8 mouse cellular contexts compared by ENCODE assay signal in the genomic region with DNA sequence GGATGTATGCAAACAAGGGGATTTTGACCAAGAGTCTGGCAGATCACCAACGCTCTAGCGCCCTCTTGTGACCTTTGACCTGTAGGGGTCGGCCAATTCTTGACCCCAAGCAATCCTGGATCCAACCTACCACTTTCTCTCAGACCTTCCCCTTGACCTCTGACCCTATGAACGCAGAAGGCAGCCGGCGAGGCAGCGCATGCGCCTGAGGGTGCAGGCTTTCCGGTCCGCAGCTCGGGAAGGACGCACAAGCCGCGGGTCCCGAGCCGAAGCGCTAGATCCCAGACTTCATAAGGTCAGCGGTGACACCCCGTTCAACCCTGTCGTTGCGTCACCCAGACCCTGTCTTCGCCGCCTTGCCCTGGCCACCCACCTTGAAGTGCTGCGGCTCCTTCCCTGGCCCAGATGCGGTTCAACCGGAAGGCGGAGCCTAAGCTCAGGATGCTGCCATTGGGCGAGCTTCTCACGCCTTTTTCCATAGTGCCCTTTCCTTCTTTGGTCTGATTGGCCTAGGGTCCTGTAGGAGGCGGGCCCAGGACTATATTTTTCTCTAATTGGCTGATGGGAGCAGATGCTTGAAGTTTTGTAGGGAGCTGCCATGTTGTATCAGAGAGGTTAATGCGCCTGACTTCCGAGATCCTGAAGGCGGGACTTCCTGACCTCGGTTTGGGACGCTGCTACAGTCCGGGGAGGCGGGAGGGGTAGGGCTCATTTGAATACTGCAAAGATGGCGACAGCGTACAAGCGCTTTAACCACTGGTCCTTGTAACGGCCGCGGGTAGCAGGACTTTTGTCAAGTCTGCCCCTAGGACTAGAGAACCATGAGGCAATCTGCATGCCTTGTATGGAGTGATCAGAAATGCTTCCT. TPM values are rescaled to one million over a fixed set of nuclear protein-coding genes. Genes with fewer than 3 reads are reported as not detected.
A peak's percentile ranks its signal among the peaks of the same experiment; 100 is the strongest.
DNase-seq lines count a peak whose midpoint lies in the region; ATAC-seq and TF ChIP-seq lines count a peak whose summit lies in the region.

A gene (minus strand): TSS at position 438 of the 868 bp plus-strand sequence.

- H3K9me3 ChIP-seq in hindbrain, postnatal 0 days (ENCODE audit: low read length), result no peaks in the 10 kb centered on the region

- peaks cover 17% of the 10 kb centered on the region; the same call in 1 of the 2 replicates for H3K4me1 ChIP-seq in hindbrain, postnatal 0 days (ENCODE audit: insufficient read depth, low read length)

- ATAC-seq in common myeloid progenitor, adult 5-6 weeks (replicated peaks; ENCODE audit: low read depth, poor library complexity, severe bottlenecking), result peak; percentile 95
- peak; percentile 98 for ATAC-seq in hindbrain, postnatal 0 days
- peak; percentile 90 for ATAC-seq in megakaryocyte, adult 5-6 weeks (ENCODE audit: poor library complexity, severe bottlenecking)

- peak within 1 kb of the TSS; percentile 78 for H3K4me3 ChIP-seq in gastrocnemius, adult 2 months
- H3K4me3 ChIP-seq in hindbrain, postnatal 0 days (ENCODE audit: low read length), result peak within 1 kb of the TSS; percentile 58
- peak within 1 kb of the TSS; percentile 96 for H3K4me3 ChIP-seq in left cerebral cortex, adult 2 months

- intact Hi-C loops in gastrocnemius, adult 2 months (cut with DNase I), result loop anchor here (5.0 kb wide), 2 partner anchors 60 to 140 kb away; a partner anchor contains a TSS
- intact Hi-C loops in left cerebral cortex, adult 2 months (cut with DNase I), result no loop called here

- peaks cover 21% of the 10 kb centered on the region for H3K36me3 ChIP-seq in hindbrain, postnatal 0 days (ENCODE audit: insufficient read depth, low read length)

- WGBS in hindbrain, postnatal 0 days, result under 1% methylated on average over 43 of the region's 43 CpGs

- peak within 1 kb of the TSS; percentile 69 for H3K4me2 ChIP-seq in hindbrain, postnatal 0 days (ENCODE audit: low read depth, low read length)

- TF ChIP-seq CTCF in gastrocnemius, adult 2 months (IDR thresholded peaks at IDR 0.05), result no peak
- TF ChIP-seq CTCF in hindbrain, postnatal 0 days (IDR thresholded peaks at IDR 0.05; ENCODE audit: low read depth), result peak; percentile 28
- TF ChIP-seq CTCF in left cerebral cortex, adult 2 months (IDR thresholded peaks at IDR 0.05), result no peak; the same call in 1 of the 2 replicates

- H3K9ac ChIP-seq in hindbrain, postnatal 0 days (replicated peaks; ENCODE audit: low read length), result peak within 1 kb of the TSS; percentile 62

- H3K27me3 ChIP-seq in hindbrain, postnatal 0 days (ENCODE audit: insufficient read depth, low read length), result no peaks in the 10 kb centered on the region

- peak within 1 kb of the TSS; percentile 99 for H3K27ac ChIP-seq in gastrocnemius, adult 2 months
- H3K27ac ChIP-seq in hindbrain, postnatal 0 days, result peak within 1 kb of the TSS; percentile 79
- H3K27ac ChIP-seq in left cerebral cortex, adult 2 months, result peak within 1 kb of the TSS; percentile 96

- DNase-seq in ZHBTc4 (ENCODE audit: low read depth, low spot score), result peak; percentile 99
- peak; percentile 93 for DNase-seq in gastrocnemius, adult 2 months
- DNase-seq in hindbrain, postnatal 0 days (ENCODE audit: low spot score), result peak; percentile 97
- DNase-seq in left cerebral cortex, adult 2 months (ENCODE audit: extremely low spot score in 1 of 2, low spot score in 2 of 2), result peak; percentile 83 to 91
- DNase-seq in right cerebral cortex, adult 2 months (ENCODE audit: low spot score in 2 of 2), result peak; percentile 92 to 95
- DNase-seq in urinary bladder, postnatal 14 days (ENCODE audit: low spot score), result peak; percentile 90

RNA-seq across cellular contexts. Expression of the gene that starts here (rescaled TPM):
- total RNA-seq in common myeloid progenitor, adult 5-6 weeks (2017), result 79.4 and 83.5 TPM in 2 replicates
- total RNA-seq in gastrocnemius, adult 2 months (2021), result 100 to 1,000 TPM; 211 to 334 TPM
- 212 and 221 TPM in 2 replicates for total RNA-seq in hindbrain, postnatal 0 days (2014; rRNA removed)
- polyA plus RNA-seq in hindbrain, postnatal 0 days (2015; fragmentation: Nextera tagmentation; extraction: Ambion mirVana), result 366 and 367 TPM in 2 replicates
- total RNA-seq in left cerebral cortex, adult 2 months (2021), result 100 to 1,000 TPM; 129 to 133 TPM
- 213 and 215 TPM in 2 replicates for total RNA-seq in megakaryocyte, adult 5-6 weeks (2015)
- 60.4 and 83.5 TPM in 2 replicates for total RNA-seq in megakaryocyte, adult 5-6 weeks (2017)

Comparison
In these comparisons a context has a peak if more than half of its experiments do, and no peak if none do; other contexts are left out.
1. Peak in every context shown above with its lines: DNase-seq, ATAC-seq, H3K4me3 ChIP-seq and H3K27ac ChIP-seq.